Mouse (Mus musculus): ENCODE measurements around the gene Ndufc1. TPM values are rescaled to one million over a fixed set of nuclear protein-coding genes. Genes with fewer than 3 reads are reported as not detected.

Gene Ndufc1
- total and polyA plus RNA-seq, 3 experiments = 159 to 213 (median 206) TPM

DNA sequence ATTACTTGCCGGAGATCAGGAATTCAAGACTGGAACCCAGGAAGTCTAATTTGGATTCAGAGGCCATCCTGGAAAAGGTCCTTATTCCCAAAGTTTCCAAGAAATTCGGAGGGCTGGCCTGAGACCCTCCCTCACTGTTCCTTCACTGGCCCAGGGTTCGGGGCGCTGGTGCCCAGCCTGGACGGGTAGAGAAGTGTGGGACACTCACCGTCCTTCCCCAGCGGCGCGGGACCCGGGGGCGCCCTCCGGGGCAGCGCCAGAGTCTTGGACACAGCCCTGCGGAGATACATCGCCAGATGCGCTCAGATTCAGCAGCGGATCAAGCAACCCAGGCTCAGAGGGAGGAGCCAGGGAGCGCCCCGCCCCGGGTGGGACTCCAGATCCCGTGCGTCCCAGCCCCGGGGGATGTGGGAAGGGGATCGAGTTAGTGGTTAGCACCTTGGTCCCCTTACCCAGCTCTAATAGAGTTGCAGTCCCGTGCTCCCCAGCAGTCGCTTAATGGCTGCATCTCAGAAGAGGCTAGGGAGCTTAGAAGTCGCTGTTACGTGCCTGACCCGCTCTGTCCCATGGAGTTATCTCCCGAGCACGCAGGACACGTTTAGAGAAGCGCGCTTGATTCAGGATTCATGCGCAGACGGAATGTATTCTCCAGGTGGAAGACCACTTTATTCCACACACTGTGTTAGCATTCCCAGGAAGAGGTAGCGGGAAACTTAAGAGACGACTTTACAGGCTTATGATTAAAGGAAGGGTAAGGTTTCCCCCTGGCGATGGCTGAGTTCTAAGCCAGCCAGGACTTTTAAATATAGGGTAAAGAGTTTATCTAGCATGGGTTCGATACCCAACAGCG lies 12.3 kb downstream of the Ndufc1 start, which contains the start of gene Mgarp:
Gene Mgarp, minus strand, starts transcription at position 520 of the 850 bp plus-strand sequence.
- in situ Hi-C loops (cut with MboI; ENCODE audit: low pct_ligation_motif_present, low pct_unique_long_range_greater_than_20kb, low sequenced_read_pairs) = no loop called here
- H3K9ac ChIP-seq (ENCODE audit: insufficient read depth, low read depth) = no peak within 1 kb of the TSS

DNA sequence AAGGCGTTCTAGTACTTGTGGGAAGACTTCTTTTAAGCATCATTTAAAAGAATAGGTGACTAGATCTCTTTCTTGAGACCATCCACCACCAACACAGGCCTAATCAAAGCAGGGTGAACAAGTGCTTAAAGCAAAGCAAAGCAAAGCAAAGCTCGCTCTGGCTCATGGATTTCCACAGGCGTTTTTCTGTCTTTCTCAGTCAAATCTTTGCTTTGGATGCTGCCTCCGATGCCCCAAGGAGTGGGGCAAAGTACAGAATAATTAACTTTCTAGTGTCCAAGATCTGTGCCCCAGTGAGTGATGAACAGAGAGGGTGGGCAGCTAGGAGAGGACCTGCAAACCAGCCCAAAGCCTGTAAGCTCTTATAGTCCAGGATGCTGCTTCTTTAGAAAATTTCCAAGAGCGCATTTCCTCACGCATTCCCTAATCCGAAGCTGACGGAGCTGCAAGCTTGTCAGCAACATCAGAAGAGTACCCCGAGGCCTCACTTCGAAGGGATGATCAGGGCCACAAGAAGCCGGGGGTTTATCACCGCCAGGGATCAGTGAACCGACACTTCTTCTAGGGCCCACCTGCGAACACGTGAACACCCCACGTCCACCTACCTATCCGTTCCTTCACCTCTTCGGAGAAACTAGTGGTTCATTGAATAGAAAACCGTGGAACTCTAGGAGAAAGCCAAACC lies 13.2 kb downstream of the Ndufc1 start:
- TF ChIP-seq USF1 (IDR thresholded peaks at IDR 0.05; ENCODE audit: low read depth, low read length) = no peak
- TF ChIP-seq ELF1 (IDR thresholded peaks at IDR 0.05; ENCODE audit: low read depth, low read length) = no peak
- no peak for TF ChIP-seq NELFE (IDR thresholded peaks at IDR 0.05; ENCODE audit: low read depth, low read length)
- TF ChIP-seq HCFC1 (IDR thresholded peaks at IDR 0.05; ENCODE audit: low read depth, low read length) = no peak
- TF ChIP-seq UBTF (IDR thresholded peaks at IDR 0.05; ENCODE audit: low read depth, low read length) = no peak
- TF ChIP-seq EP300 (IDR thresholded peaks at IDR 0.05; ENCODE audit: low read length) = no peak
- DNase-seq (ENCODE audit: extremely low read depth) = no peak
- Histone ChIP-seq H3K9ac (ENCODE audit: insufficient read depth, low read depth) (no peak overlapping the region), H3K27ac (ENCODE audit: insufficient read depth, low read depth) (no peak overlapping the region), H3K4me2 (ENCODE audit: insufficient read depth, low read depth, poor library complexity, severe bottlenecking) (no peak overlapping the region), H3K79me2 (replicated peaks; ENCODE audit: control insufficient read depth, extremely low read depth, insufficient read depth, poor library complexity, severe bottlenecking) (no peaks in the 10 kb centered on the region), H3K9me3 (replicated peaks; ENCODE audit: low read length) (no peaks in the 10 kb centered on the region), H3K4me3 (replicated peaks in 1 of 3; ENCODE audit: low read depth in 2 of 3, low read length in 2 of 3, poor library complexity in 1 of 3) (no peak overlapping the region), H3K36me3 (replicated peaks in 1 of 2; ENCODE audit: control insufficient read depth in 1 of 2, insufficient read depth in 1 of 2, low read length in 1 of 2) (peaks cover 0 to under 1% of the 10 kb centered on the region in 2 experiments), H3K4me1 (ENCODE audit: control insufficient read depth in 1 of 2, insufficient read depth in 2 of 2) (peaks cover 0 to 13% of the 10 kb centered on the region in 2 experiments; a peak in 2 of 4 replicates), H3K27me3 (replicated peaks) (no peaks in the 10 kb centered on the region)
- dilution Hi-C loops (cut with MboI; ENCODE audit: extremely low pct_ligation_motif_present, extremely low pct_unique_long_range_greater_than_20kb, low sequenced_read_pairs) = no loop called here
- in situ Hi-C loops (cut with MboI; ENCODE audit: low pct_ligation_motif_present, low pct_unique_long_range_greater_than_20kb, low sequenced_read_pairs) = no loop called here

More for the DNA sequence above, 12.3 kb downstream of the Ndufc1 start, which contains the start of gene Mgarp:
- Histone ChIP-seq H3K79me2 (replicated peaks; ENCODE audit: control insufficient read depth, extremely low read depth, insufficient read depth, poor library complexity, severe bottlenecking) (no peaks in the 10 kb centered on the region), H3K4me1 (ENCODE audit: control insufficient read depth in 1 of 2, insufficient read depth in 2 of 2) (peaks cover 0 to 13% of the 10 kb centered on the region in 2 experiments; a peak in 2 of 4 replicates), H3K36me3 (replicated peaks in 1 of 2; ENCODE audit: control insufficient read depth in 1 of 2, insufficient read depth in 1 of 2, low read length in 1 of 2) (peaks cover 0 to 3% of the 10 kb centered on the region in 2 experiments), H3K4me3 (replicated peaks in 1 of 3; ENCODE audit: low read depth in 2 of 3, low read length in 2 of 3, poor library complexity in 1 of 3) (no peak within 1 kb of the TSS), H3K4me2 (ENCODE audit: insufficient read depth, low read depth, poor library complexity, severe bottlenecking) (no peak within 1 kb of the TSS), H3K9me3 (replicated peaks; ENCODE audit: low read length) (no peaks in the 10 kb centered on the region), H3K27ac (ENCODE audit: insufficient read depth, low read depth) (no peak within 1 kb of the TSS), H3K27me3 (replicated peaks) (no peaks in the 10 kb centered on the region)
- TF ChIP-seq IRF4 (IDR thresholded peaks at IDR 0.05; ENCODE audit: low read depth, low read length) (no peak), MAX (IDR thresholded peaks at IDR 0.05; ENCODE audit: low read length) (no peak), ZNF384 (IDR thresholded peaks at IDR 0.05; ENCODE audit: low read depth, low read length) (no peak), NELFE (IDR thresholded peaks at IDR 0.05; ENCODE audit: low read depth, low read length) (no peak), UBTF (IDR thresholded peaks at IDR 0.05; ENCODE audit: low read depth, low read length) (no peak), ZC3H11A (IDR thresholded peaks at IDR 0.05; ENCODE audit: low read depth, low read length) (no peak), MXI1 (IDR thresholded peaks at IDR 0.05; ENCODE audit: low read depth, low read length) (no peak)
- dilution Hi-C loops (cut with MboI; ENCODE audit: extremely low pct_ligation_motif_present, extremely low pct_unique_long_range_greater_than_20kb, low sequenced_read_pairs) = no loop called here
- no peak for DNase-seq (ENCODE audit: extremely low read depth)

Data from CH12.LX (cell line).